Mouse (Mus musculus): Measurements from ENCODE around the gene Ms4a4b. TPM values are rescaled to one million over a fixed set of nuclear protein-coding genes. Genes with fewer than 3 reads are reported as not detected.

Ms4a4b gene
- polyA plus RNA-seq, 1 experiment from 2014 or later = not detected

Other genes starting within 250 kb of the Ms4a4b start
- not detected in 2 replicates for gene Ms4a13, start 246.8 kb upstream of the Ms4a4b start, polyA plus RNA-seq (2014; fragmentation: Nextera tagmentation; extraction: Ambion mirVana)
- gene Ms4a12, start 211.1 kb upstream of the Ms4a4b start, polyA plus RNA-seq (2014; fragmentation: Nextera tagmentation; extraction: Ambion mirVana) = not detected in 2 replicates
- gene Ms4a1, start 177.3 kb upstream of the Ms4a4b start, polyA plus RNA-seq (2014; fragmentation: Nextera tagmentation; extraction: Ambion mirVana) = 0.05 TPM in 1 of 2 replicates, not detected in the other
- gene Ms4a5, start 159.7 kb upstream of the Ms4a4b start, polyA plus RNA-seq (2014; fragmentation: Nextera tagmentation; extraction: Ambion mirVana) = not detected in 2 replicates
- gene Ms4a14, start 129.1 kb upstream of the Ms4a4b start, polyA plus RNA-seq (2014; fragmentation: Nextera tagmentation; extraction: Ambion mirVana) = 0.04 TPM in 1 of 2 replicates, not detected in the other
- 0.57 and 0.65 TPM in 2 replicates for gene Ms4a7, start 107.4 kb upstream of the Ms4a4b start, polyA plus RNA-seq (2014; fragmentation: Nextera tagmentation; extraction: Ambion mirVana)
- 0.62 and 0.91 TPM in 2 replicates for gene Ms4a4a, start 68.0 kb upstream of the Ms4a4b start, polyA plus RNA-seq (2014; fragmentation: Nextera tagmentation; extraction: Ambion mirVana)
- gene Ms4a4c, start 38.8 kb upstream of the Ms4a4b start, polyA plus RNA-seq (2014; fragmentation: Nextera tagmentation; extraction: Ambion mirVana) = 0.30 TPM in 1 of 2 replicates, not detected in the other
- 1.2 and 1.6 TPM in 2 replicates for gene Ms4a6c, start 25.8 kb downstream of the Ms4a4b start, polyA plus RNA-seq (2014; fragmentation: Nextera tagmentation; extraction: Ambion mirVana)
- not detected in 2 replicates for gene Gm8369, start 42.4 kb downstream of the Ms4a4b start, polyA plus RNA-seq (2014; fragmentation: Nextera tagmentation; extraction: Ambion mirVana)
- gene Ms4a6b, start 73.0 kb downstream of the Ms4a4b start, polyA plus RNA-seq (2014; fragmentation: Nextera tagmentation; extraction: Ambion mirVana) = 1.6 and 2.2 TPM in 2 replicates
- 0.41 and 1.1 TPM in 2 replicates for gene Ms4a4d, start 93.2 kb downstream of the Ms4a4b start, polyA plus RNA-seq (2014; fragmentation: Nextera tagmentation; extraction: Ambion mirVana)
- 0.85 and 1.4 TPM in 2 replicates for gene Ms4a6d, start 161.3 kb downstream of the Ms4a4b start, polyA plus RNA-seq (2014; fragmentation: Nextera tagmentation; extraction: Ambion mirVana)
- 0.36 TPM in 1 of 2 replicates, not detected in the other for gene Ms4a2, start 180.2 kb downstream of the Ms4a4b start, polyA plus RNA-seq (2014; fragmentation: Nextera tagmentation; extraction: Ambion mirVana)
- gene Ms4a3, start 197.3 kb downstream of the Ms4a4b start, polyA plus RNA-seq (2014; fragmentation: Nextera tagmentation; extraction: Ambion mirVana) = 0.40 TPM in 1 of 2 replicates, not detected in the other
- not detected in 2 replicates for gene Oosp2, start 217.0 kb downstream of the Ms4a4b start, polyA plus RNA-seq (2014; fragmentation: Nextera tagmentation; extraction: Ambion mirVana)
- gene Oosp1, start 247.6 kb downstream of the Ms4a4b start, polyA plus RNA-seq (2014; fragmentation: Nextera tagmentation; extraction: Ambion mirVana) = not detected in 2 replicates